Comparison of ENCODE assay signal across 20 mouse cellular contexts in the genomic region with DNA sequence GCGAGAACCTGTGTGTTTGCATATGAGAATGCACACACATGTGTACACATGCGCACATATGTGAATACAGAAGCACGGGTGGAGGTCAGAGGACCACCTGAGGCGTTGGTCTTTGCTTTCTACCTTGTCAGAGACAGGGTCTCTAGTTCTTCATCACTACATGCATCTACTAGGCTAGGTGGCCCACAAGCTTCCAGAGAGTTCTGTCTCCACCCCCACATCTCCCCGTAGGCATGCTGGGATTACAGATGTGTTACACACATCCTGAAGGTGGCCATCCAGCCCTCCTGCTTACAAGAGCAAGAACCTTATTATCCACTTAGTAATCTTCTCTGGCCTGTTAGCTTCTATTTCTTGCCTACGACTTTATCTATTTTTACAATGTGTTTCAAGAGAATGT. TPM values are rescaled to one million over a fixed set of nuclear protein-coding genes. Genes with fewer than 3 reads are reported as not detected.
DNase-seq lines count a peak whose midpoint lies in the region; ATAC-seq and TF ChIP-seq lines count a peak whose summit lies in the region.
"Had no signal": no experiment of that assay in that cellular context is flagged by ENCODE, and none has a peak within 500 bp of the region (broad histone marks: within the 10 kb centered on the region; RNA-seq: fewer than 3 reads in every experiment).

No protein-coding gene starts in this region.

- no peak for TF ChIP-seq CTCF in gastrocnemius, adult 2 months (IDR thresholded peaks at IDR 0.05)

- intact Hi-C loops in gastrocnemius, adult 2 months (cut with DNase I) = no loop called here

- H3K4me1 ChIP-seq in forebrain, embryonic 11.5 days (replicated peaks; ENCODE audit: control insufficient read depth, insufficient read depth, low read length) = peaks cover 23% of the 10 kb centered on the region
- peaks cover 12% of the 10 kb centered on the region for H3K4me1 ChIP-seq in forebrain, embryonic 15.5 days
- peaks cover 13% of the 10 kb centered on the region for H3K4me1 ChIP-seq in lung, embryonic 15.5 days
- H3K4me1 ChIP-seq in stomach, embryonic 14.5 days (ENCODE audit: control insufficient read depth, insufficient read depth, low read length) = peaks cover 3% of the 10 kb centered on the region; the same call in 1 of the 2 replicates

- no peak for ATAC-seq in forebrain, embryonic 11.5 days (replicated peaks; ENCODE audit: low FRiP score)
- ATAC-seq in forebrain, embryonic 15.5 days (replicated peaks) = no peak
- no peak for ATAC-seq in lung, embryonic 15.5 days (ENCODE audit: borderline replicate concordance, extremely low read depth, low FRiP score, low TSS enrichment)
- no peak for ATAC-seq in stomach, embryonic 14.5 days (ENCODE audit: insufficient number of reproducible peaks, insufficient read depth, low FRiP score, low read depth)
- ATAC-seq: inflammation-experienced regulatory T-cells, adult 6 months; liver, embryonic 12.5 days had no signal

- H3K4me2 ChIP-seq in forebrain, embryonic 11.5 days (ENCODE audit: low read depth, low read length, severe bottlenecking) = no peak overlapping the region
- H3K4me2 ChIP-seq in forebrain, embryonic 15.5 days (replicated peaks) = no peak overlapping the region
- H3K4me2 ChIP-seq in lung, embryonic 15.5 days = no peak overlapping the region
- H3K4me2 ChIP-seq in stomach, embryonic 14.5 days (replicated peaks; ENCODE audit: low read depth, low read length) = no peak overlapping the region
- H3K4me2 ChIP-seq: hindbrain, embryonic 12.5 days; liver, embryonic 12.5 days; midbrain, embryonic 12.5 days had no signal

- H3K36me3 ChIP-seq in forebrain, embryonic 11.5 days (ENCODE audit: control insufficient read depth, insufficient read depth, low read length) = no peaks in the 10 kb centered on the region
- no peaks in the 10 kb centered on the region for H3K36me3 ChIP-seq in forebrain, embryonic 15.5 days
- H3K36me3 ChIP-seq in lung, embryonic 15.5 days = no peaks in the 10 kb centered on the region
- H3K36me3 ChIP-seq in stomach, embryonic 14.5 days (ENCODE audit: control insufficient read depth, insufficient read depth, low read length) = no peaks in the 10 kb centered on the region
- H3K36me3 ChIP-seq: hindbrain, embryonic 12.5 days; liver, embryonic 12.5 days; midbrain, embryonic 12.5 days had no signal

- 86% methylated on average over 6 of the region's 6 CpGs for WGBS in forebrain, embryonic 11.5 days
- 87% methylated on average over 6 of the region's 6 CpGs for WGBS in forebrain, embryonic 15.5 days
- WGBS in lung, embryonic 15.5 days = 78% methylated on average over 6 of the region's 6 CpGs
- 88% methylated on average over 6 of the region's 6 CpGs for WGBS in stomach, embryonic 14.5 days

- DNase-seq in forebrain, embryonic 11.5 days (ENCODE audit: low spot score) = peak; percentile 39
- no peak for DNase-seq in lung, postnatal 25 days (ENCODE audit: low spot score)
- DNase-seq in testis, postnatal 10 days (ENCODE audit: low spot score) = peak; percentile 29
- no peak for DNase-seq in testis, postnatal 14 days (ENCODE audit: low spot score)
- no peak for DNase-seq in gastrocnemius, adult 2 months
- DNase-seq: adrenal gland, postnatal 14 days; cerebellum, adult 11-12 months; cerebellum, postnatal 25 days; left cerebral cortex, postnatal 4 days; retina, postnatal 1 day; spleen, adult 18-20 months; thymus, postnatal 36 days had no signal

- no peaks in the 10 kb centered on the region for H3K9me3 ChIP-seq in forebrain, embryonic 11.5 days (ENCODE audit: control insufficient read depth, low read length)
- H3K9me3 ChIP-seq in forebrain, embryonic 15.5 days = no peaks in the 10 kb centered on the region
- H3K9me3 ChIP-seq in lung, embryonic 15.5 days = no peaks in the 10 kb centered on the region
- no peaks in the 10 kb centered on the region for H3K9me3 ChIP-seq in stomach, embryonic 14.5 days (ENCODE audit: control insufficient read depth, low read depth, low read length)
- H3K9me3 ChIP-seq: hindbrain, embryonic 12.5 days; liver, embryonic 12.5 days; midbrain, embryonic 12.5 days had no signal

- H3K9ac ChIP-seq in forebrain, embryonic 11.5 days (ENCODE audit: low read length) = no peak overlapping the region
- no peak overlapping the region for H3K9ac ChIP-seq in forebrain, embryonic 15.5 days (replicated peaks)
- no peak overlapping the region for H3K9ac ChIP-seq in lung, embryonic 15.5 days
- H3K9ac ChIP-seq in stomach, embryonic 14.5 days (replicated peaks; ENCODE audit: low read depth, low read length) = no peak overlapping the region
- H3K9ac ChIP-seq: hindbrain, embryonic 12.5 days; liver, embryonic 12.5 days; midbrain, embryonic 12.5 days had no signal

- H3K27ac ChIP-seq in forebrain, embryonic 11.5 days (ENCODE audit: low read depth, low read length) = peak overlapping the region; percentile 46; the same call in 1 of the 2 replicates
- H3K27ac ChIP-seq in forebrain, embryonic 15.5 days (replicated peaks) = no peak overlapping the region
- H3K27ac ChIP-seq in lung, embryonic 15.5 days = peak overlapping the region; percentile 81
- H3K27ac ChIP-seq in stomach, embryonic 14.5 days (ENCODE audit: low read length) = peak overlapping the region; percentile 52; the same call in 1 of the 2 replicates
- H3K27ac ChIP-seq in gastrocnemius, adult 2 months = no peak overlapping the region
- H3K27ac ChIP-seq: hindbrain, embryonic 12.5 days; liver, embryonic 12.5 days had no signal

- no peak overlapping the region for H3K4me3 ChIP-seq in forebrain, embryonic 11.5 days (ENCODE audit: low read depth, low read length)
- no peak overlapping the region for H3K4me3 ChIP-seq in forebrain, embryonic 15.5 days
- H3K4me3 ChIP-seq in lung, embryonic 15.5 days = no peak overlapping the region
- no peak overlapping the region for H3K4me3 ChIP-seq in stomach, embryonic 14.5 days (ENCODE audit: low read depth, low read length)
- H3K4me3 ChIP-seq in gastrocnemius, adult 2 months = no peak overlapping the region
- H3K4me3 ChIP-seq: hindbrain, embryonic 12.5 days; liver, embryonic 12.5 days; midbrain, embryonic 12.5 days; myocyte had no signal

- peaks cover 2% of the 10 kb centered on the region; the same call in 1 of the 2 replicates for H3K27me3 ChIP-seq in forebrain, embryonic 11.5 days (ENCODE audit: control insufficient read depth, insufficient read depth, low read length)
- no peaks in the 10 kb centered on the region for H3K27me3 ChIP-seq in forebrain, embryonic 15.5 days
- H3K27me3 ChIP-seq in lung, embryonic 15.5 days = no peaks in the 10 kb centered on the region
- H3K27me3 ChIP-seq in stomach, embryonic 14.5 days (ENCODE audit: control insufficient read depth, insufficient read depth, low read length) = no peaks in the 10 kb centered on the region
- H3K27me3 ChIP-seq: hindbrain, embryonic 12.5 days; liver, embryonic 12.5 days; midbrain, embryonic 12.5 days had no signal

RNA-seq across cellular contexts. Expression of a gene that starts 8.8 kb away (rescaled TPM):
- 14.9 and 17.3 TPM in 2 replicates for polyA plus RNA-seq in forebrain, embryonic 11.5 days (2014; fragmentation: Nextera tagmentation; extraction: Ambion mirVana)
- polyA plus RNA-seq in forebrain, embryonic 15.5 days (2015; fragmentation: Nextera tagmentation; extraction: Ambion mirVana) = 9.7 and 16.5 TPM in 2 replicates
- 11.7 and 12.7 TPM in 2 replicates for polyA plus RNA-seq in lung, embryonic 15.5 days (2015; fragmentation: Nextera tagmentation; extraction: Ambion mirVana)
- 8.0 and 8.5 TPM in 2 replicates for polyA plus RNA-seq in stomach, embryonic 14.5 days (2014; fragmentation: Nextera tagmentation; extraction: Ambion mirVana)
- 10 to 100 TPM; 20.7 to 22.0 TPM for total RNA-seq in gastrocnemius, adult 2 months (2021)

Comparison
In these comparisons a context has a peak if more than half of its experiments do, and no peak if none do; other contexts are left out.
1. DNase-seq: peak in forebrain, embryonic 11.5 days (single experiment) and testis, postnatal 10 days (single experiment); none in lung, postnatal 25 days (single experiment), testis, postnatal 14 days (single experiment) and gastrocnemius, adult 2 months (single experiment).
2. H3K27ac ChIP-seq: peak in forebrain, embryonic 11.5 days (single experiment), lung, embryonic 15.5 days (single experiment) and stomach, embryonic 14.5 days (single experiment); none in forebrain, embryonic 15.5 days (single experiment) and gastrocnemius, adult 2 months (single experiment).